Mouse (Mus musculus) liver, embryonic 11.5 days (tissue): ENCODE results near the gene Zfr. TPM values are rescaled to one million over a fixed set of nuclear protein-coding genes. Genes with fewer than 3 reads are reported as not detected.
"Not testable (repeated sequence)": the region's sequence is repeated elsewhere in the genome, so short reads cannot be mapped to it uniquely, and the experiment has no call there.

Experiments used
- ATAC-seq: fragments of 200-750 bp; cut with Nextera tagmentation; replicated peaks from 2 replicates; pipeline ENCODE4 v1.8.0; 2017; ENCODE audit warnings: moderate number of reproducible peaks, mild to moderate bottlenecking, moderate TSS enrichment, moderate library complexity; ENCODE audit not compliant: low FRiP score
- DNase-seq: peaks from one replicate; pipeline ENCODE4 v3.0.0-alpha.2; 2017; ENCODE audit warnings: low spot score
- H3K27ac ChIP-seq: fragments of 300-500 bp; sonication (generic); 2 replicates; pipeline ENCODE4 v1.5.1; 2014; ENCODE audit warnings: mild to moderate bottlenecking, low read depth, low read length, control low read depth
- H3K27me3 ChIP-seq: fragments of 300-500 bp; sonication (generic); replicated peaks from 2 replicates; pipeline ENCODE4 v1.6.1; 2014; ENCODE audit warnings: low read length, mixed read lengths; ENCODE audit not compliant: control insufficient read depth, insufficient read depth
- H3K36me3 ChIP-seq: fragments of 300-500 bp; sonication (generic); 2 replicates; pipeline ENCODE4 v1.6.1; 2014; ENCODE audit warnings: mild to moderate bottlenecking, low read length, moderate library complexity, mixed read lengths; ENCODE audit not compliant: control insufficient read depth, insufficient read depth
- H3K4me1 ChIP-seq: fragments of 300-500 bp; sonication (generic); replicated peaks from 2 replicates; pipeline ENCODE4 v1.6.1; 2014; ENCODE audit warnings: low read length, mixed read lengths; ENCODE audit not compliant: control insufficient read depth, insufficient read depth
- H3K4me2 ChIP-seq: fragments of 300-500 bp; sonication (generic); 2 replicates; pipeline ENCODE4 v1.6.1; 2014; ENCODE audit warnings: mild to moderate bottlenecking, control low read depth, moderate library complexity
- H3K4me3 ChIP-seq: fragments of 300-500 bp; sonication (generic); 2 replicates; pipeline ENCODE4 v1.5.1; 2014; ENCODE audit warnings: low read depth, low read length, control low read depth
- H3K9ac ChIP-seq: fragments of 300-500 bp; sonication (generic); 2 replicates; pipeline ENCODE4 v1.6.1; 2014; ENCODE audit warnings: low read depth, low read length, control low read depth
- H3K9me3 ChIP-seq: fragments of 300-500 bp; sonication (generic); 2 replicates; pipeline ENCODE4 v1.6.1; 2016; ENCODE audit warnings: low read length, inconsistent platforms, mixed read lengths; ENCODE audit not compliant: control insufficient read depth
- WGBS: fragments of 180-500 bp; shearing (Covaris S2); extraction: QIAGEN DNeasy Blood & Tissue Kit; methylation state at CpG from one replicate; pipeline ENCODE4 v1.1.7; 2014; 5-methylcytosine and 5-hydroxymethylcytosine counted together
- polyA plus RNA-seq: library from polyadenylated mRNA; unstranded; fragments of >200 nt; fragmentation: Nextera tagmentation; extraction: Ambion mirVana; gene quantifications from 2 replicates; pipeline ENCODE4 v1.2.1, GENCODE M21; 2014

Zfr gene
- polyA plus RNA-seq, 1 experiment from 2014 or later = 86.0 TPM

DNA sequence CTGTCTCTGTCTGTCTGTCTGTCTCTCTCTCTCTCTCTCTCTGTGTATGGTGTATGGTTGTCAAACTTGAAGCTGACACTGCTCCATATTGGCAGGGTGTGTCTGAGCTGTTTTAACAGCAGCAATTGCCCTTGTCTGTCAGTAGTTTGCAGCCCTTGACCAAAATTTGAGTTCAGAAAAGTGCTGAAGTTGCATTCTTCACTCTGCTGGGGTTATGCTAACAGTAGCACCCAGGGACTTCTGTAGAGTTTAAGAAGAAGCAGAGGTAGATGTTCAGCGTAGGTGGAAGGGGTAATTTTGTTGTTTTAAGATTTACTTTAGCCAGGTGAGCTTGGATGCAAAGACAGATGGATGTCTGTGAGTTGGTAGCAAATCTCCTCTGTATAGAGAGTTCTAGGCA is 94.6 kb downstream of the Zfr start:
- ATAC-seq (no peak), DNase-seq (no peak)
- Histone ChIP-seq H3K9me3 (no peaks in the 10 kb centered on the region), H3K36me3 (peaks cover 3% of the 10 kb centered on the region; the same call in 1 of the 2 replicates), H3K27me3 (no peaks in the 10 kb centered on the region), H3K27ac (no peak overlapping the region), H3K4me3 (no peak overlapping the region), H3K4me2 (no peak overlapping the region), H3K4me1 (peaks cover 28% of the 10 kb centered on the region), H3K9ac (no peak overlapping the region)
- WGBS = 88% methylated on average over 1 of the region's 1 CpGs

- H3K9ac ChIP-seq = no peak overlapping the region
- no peak overlapping the region for H3K27ac ChIP-seq
- WGBS = 83% methylated on average over 14 of the region's 14 CpGs
- peaks cover 30% of the 10 kb centered on the region for H3K4me1 ChIP-seq
- H3K36me3 ChIP-seq = no peaks in the 10 kb centered on the region
- no peak overlapping the region for H3K4me2 ChIP-seq
- DNase-seq = no peak
- H3K9me3 ChIP-seq = no peaks in the 10 kb centered on the region
- no peak for ATAC-seq
- no peaks in the 10 kb centered on the region for H3K27me3 ChIP-seq
- H3K4me3 ChIP-seq = no peak overlapping the region
Measured at GRCm38 (mm10) chr15:12214531-12215414, 97.1 kb downstream of the Zfr start.

GRCm38 (mm10) chr15:12215415-12215718 is 97.7 kb downstream of the Zfr start:
- Histone ChIP-seq H3K9ac (no peak overlapping the region), H3K4me3 (no peak overlapping the region), H3K27ac (no peak overlapping the region), H3K27me3 (no peaks in the 10 kb centered on the region), H3K4me1 (peaks cover 29% of the 10 kb centered on the region), H3K4me2 (no peak overlapping the region), H3K9me3 (no peaks in the 10 kb centered on the region), H3K36me3 (no peaks in the 10 kb centered on the region)
- DNase-seq (no peak), ATAC-seq (no peak)
- 90% methylated on average over 5 of the region's 5 CpGs for WGBS

DNA sequence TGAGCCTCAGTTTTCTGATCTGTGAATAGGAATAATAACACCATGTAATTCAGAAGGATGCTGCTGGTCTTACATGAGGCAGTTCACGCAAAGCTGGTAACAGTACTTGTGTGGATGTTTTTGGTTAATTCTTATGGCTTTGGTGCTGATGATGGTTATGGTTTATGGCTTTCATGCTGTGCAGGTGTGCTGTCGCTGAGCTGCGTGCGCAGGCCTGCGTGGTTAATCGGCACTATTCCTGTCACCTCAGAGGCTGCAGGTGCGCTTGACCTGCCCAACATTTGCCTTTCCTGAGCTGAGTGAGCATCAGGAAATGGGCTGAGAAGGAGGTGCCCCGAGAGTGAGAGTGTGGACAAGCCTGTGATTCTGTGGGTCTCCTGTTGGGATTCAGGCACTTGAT is 98.5 kb downstream of the Zfr start:
- Histone ChIP-seq H3K4me3 (no peak overlapping the region), H3K9ac (no peak overlapping the region), H3K4me1 (peaks cover 31% of the 10 kb centered on the region), H3K4me2 (no peak overlapping the region), H3K9me3 (no peaks in the 10 kb centered on the region), H3K27ac (no peak overlapping the region), H3K36me3 (no peaks in the 10 kb centered on the region), H3K27me3 (no peaks in the 10 kb centered on the region)
- WGBS = 92% methylated on average over 8 of the region's 8 CpGs
- ATAC-seq = no peak
- DNase-seq = no peak

- Histone ChIP-seq H3K27ac (no peak overlapping the region), H3K4me1 (peaks cover 32% of the 10 kb centered on the region), H3K27me3 (no peaks in the 10 kb centered on the region), H3K4me3 (no peak overlapping the region), H3K36me3 (no peaks in the 10 kb centered on the region), H3K4me2 (no peak overlapping the region; the same call in 1 of the 2 replicates), H3K9ac (no peak overlapping the region), H3K9me3 (no peaks in the 10 kb centered on the region)
- WGBS = 48% methylated on average over 13 of the region's 13 CpGs
- no peak for DNase-seq
- no peak for ATAC-seq
Measured at GRCm38 (mm10) chr15:12216798-12217197, 99.2 kb downstream of the Zfr start.

GRCm38 (mm10) chr15:12217332-12217731 is 99.7 kb downstream of the Zfr start:
- H3K4me2 ChIP-seq, DNase-seq, H3K9ac ChIP-seq, H3K27ac ChIP-seq, H3K9me3 ChIP-seq, H3K4me3 ChIP-seq, H3K27me3 ChIP-seq, ATAC-seq, H3K36me3 ChIP-seq: not testable (repeated sequence)
- peaks cover 33% of the 10 kb centered on the region for H3K4me1 ChIP-seq
- WGBS = 76% methylated on average over 3 of the region's 3 CpGs

- Histone ChIP-seq H3K4me3 (no peak overlapping the region), H3K4me2 (no peak overlapping the region), H3K9ac (no peak overlapping the region), H3K4me1 (peaks cover 35% of the 10 kb centered on the region), H3K27me3 (no peaks in the 10 kb centered on the region), H3K27ac (no peak overlapping the region), H3K9me3 (no peaks in the 10 kb centered on the region), H3K36me3 (no peaks in the 10 kb centered on the region)
- no peak for DNase-seq
- no peak for ATAC-seq
- WGBS = 68% methylated on average over 4 of the region's 5 CpGs
Measured at GRCm38 (mm10) chr15:12217849-12218248, 100.2 kb downstream of the Zfr start.

DNA sequence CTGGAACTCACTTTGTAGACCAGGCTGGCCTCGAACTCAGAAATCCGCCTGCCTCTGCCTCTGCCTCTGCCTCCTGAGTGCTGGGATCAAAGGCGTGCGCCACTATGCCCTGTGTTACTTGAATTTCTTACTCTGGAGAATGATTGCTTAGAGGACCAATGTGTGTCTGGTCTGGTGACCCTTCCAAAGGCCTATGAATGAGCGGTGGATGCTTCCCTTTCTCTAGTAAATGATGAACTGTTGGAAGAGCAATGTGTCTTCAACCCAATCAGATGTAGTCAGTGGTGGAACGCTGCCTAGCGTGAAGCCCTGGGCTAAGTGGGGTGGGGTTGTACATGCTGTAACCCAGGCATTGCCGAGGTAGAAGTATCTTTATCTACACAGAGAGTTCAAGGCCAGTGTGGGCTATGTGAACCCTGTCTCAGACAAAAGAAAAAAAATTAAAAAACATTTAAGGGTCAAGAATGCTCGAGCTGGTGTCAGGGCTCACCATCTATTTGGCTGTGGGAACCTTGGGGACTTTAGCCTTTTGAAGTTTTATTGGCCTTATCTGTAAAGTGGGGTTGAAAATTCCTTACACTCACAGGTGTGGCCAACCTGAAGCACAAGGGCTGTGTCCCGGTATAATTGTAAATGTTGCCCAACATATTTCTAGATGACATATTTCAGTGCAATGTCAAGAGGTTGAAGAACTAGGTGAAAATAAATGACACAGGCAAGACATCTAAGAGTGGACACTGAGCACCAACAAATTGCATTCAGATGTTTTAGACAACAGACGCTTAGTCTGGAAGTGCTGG is 101.2 kb downstream of the Zfr start:
- H3K36me3 ChIP-seq = no peaks in the 10 kb centered on the region
- ATAC-seq = no peak
- no peak for DNase-seq
- WGBS = 77% methylated on average over 11 of the region's 11 CpGs
- H3K4me1 ChIP-seq = peaks cover 33% of the 10 kb centered on the region
- no peak overlapping the region for H3K9ac ChIP-seq
- H3K4me2 ChIP-seq = no peak overlapping the region
- no peak overlapping the region for H3K4me3 ChIP-seq
- H3K9me3 ChIP-seq = no peaks in the 10 kb centered on the region
- H3K27ac ChIP-seq = no peak overlapping the region
- H3K27me3 ChIP-seq = no peaks in the 10 kb centered on the region
